8 mouse cellular contexts compared by ENCODE assay signal in genomic region chr8:78508719-78509272, GRCm38 (mm10). TPM values are rescaled to one million over a fixed set of nuclear protein-coding genes. Genes with fewer than 3 reads are reported as not detected.
DNase-seq lines count a peak whose midpoint lies in the region; ATAC-seq lines count a peak whose summit lies in the region.

TSS of gene Rbmxl1 (minus strand) at chr8:78508898.

- H3K9ac ChIP-seq in hindbrain, embryonic 14.5 days = peak within 1 kb of the TSS; percentile 95

- peak within 1 kb of the TSS; percentile 96 for H3K4me2 ChIP-seq in hindbrain, embryonic 14.5 days (replicated peaks)

- peaks cover 14% of the 10 kb centered on the region for H3K4me1 ChIP-seq in hindbrain, embryonic 14.5 days (replicated peaks; ENCODE audit: control insufficient read depth, insufficient read depth, low read length)

- H3K27ac ChIP-seq in hindbrain, embryonic 14.5 days = peak within 1 kb of the TSS; percentile 99

- H3K4me3 ChIP-seq in hindbrain, embryonic 14.5 days (replicated peaks; ENCODE audit: low read length) = peak within 1 kb of the TSS; percentile 93

- DNase-seq in NIH3T3 (ENCODE audit: low read depth) = peak; percentile 95
- DNase-seq in cerebellum, postnatal 10 days = peak; percentile 98 to 99
- DNase-seq in frontal cortex, postnatal 14 days (ENCODE audit: low spot score in 2 of 2) = peak; percentile 76 to 92
- DNase-seq in hindbrain, embryonic 14.5 days (ENCODE audit: low spot score) = peak; percentile 93
- peak; percentile 86 to 88 for DNase-seq in layer of hippocampus, postnatal 36 days
- DNase-seq in lung, postnatal 36 days = peak; percentile 94
- DNase-seq in retina, postnatal 1 day = peak; percentile 93
- DNase-seq in urinary bladder, adult 18-20 months (ENCODE audit: low spot score in 2 of 2) = peak; percentile 74 to 94

- no peaks in the 10 kb centered on the region for H3K9me3 ChIP-seq in hindbrain, embryonic 14.5 days (ENCODE audit: control insufficient read depth, low read length)

- H3K27me3 ChIP-seq in hindbrain, embryonic 14.5 days (ENCODE audit: control insufficient read depth, insufficient read depth, low read length) = no peaks in the 10 kb centered on the region

- peaks cover 19% of the 10 kb centered on the region for H3K36me3 ChIP-seq in hindbrain, embryonic 14.5 days (replicated peaks; ENCODE audit: control insufficient read depth, insufficient read depth)

- ATAC-seq in hindbrain, embryonic 14.5 days (ENCODE audit: low FRiP score) = peak; percentile 94

- under 1% methylated on average over 63 of the region's 70 CpGs for WGBS in hindbrain, embryonic 14.5 days

RNA-seq across cellular contexts. Expression of gene Rbmxl1, which starts in this region (rescaled TPM):
- 195 and 213 TPM in 2 replicates for polyA plus RNA-seq in hindbrain, embryonic 14.5 days (2014; fragmentation: Nextera tagmentation; extraction: Ambion mirVana)
- 10 to 100 TPM; 51.5 to 56.1 TPM for total RNA-seq in layer of hippocampus, postnatal 36 days (2021)

Comparison
In these comparisons a context has a peak if more than half of its experiments do, and no peak if none do; other contexts are left out.
1. Peak in every context shown above with its lines: DNase-seq, ATAC-seq, H3K4me3 ChIP-seq and H3K27ac ChIP-seq.